Mouse (Mus musculus): ENCODE results near the gene Rln1. TPM values are rescaled to one million over a fixed set of nuclear protein-coding genes. Genes with fewer than 3 reads are reported as not detected.

Gene Rln1
- 0.12 TPM in 1 of 2 replicates, not detected in the other for polyA plus RNA-seq (2016; fragmentation: Nextera tagmentation; extraction: Ambion mirVana)

GRCm38 (mm10) chr19:29334068-29334745 is at the start of gene Rln1:
TSS of gene Rln1 (minus strand) at chr19:29334670.
- peak within 1 kb of the TSS; percentile 30; the same call in 1 of the 2 replicates for H3K9ac ChIP-seq
- no peak within 1 kb of the TSS for H3K27ac ChIP-seq
- peak within 1 kb of the TSS; percentile 30 for H3K4me3 ChIP-seq
- no peak for ATAC-seq
- H3K27me3 ChIP-seq (replicated peaks): peaks cover 36% of the 10 kb centered on the region
- H3K4me1 ChIP-seq: no peaks in the 10 kb centered on the region
- no peaks in the 10 kb centered on the region for H3K36me3 ChIP-seq
- H3K9me3 ChIP-seq (replicated peaks): no peaks in the 10 kb centered on the region
- 8% methylated on average over 23 of the region's 23 CpGs for WGBS (ENCODE audit: insufficient replicate concordance)
- H3K4me2 ChIP-seq: peak within 1 kb of the TSS; percentile 58

GRCm38 (mm10) chr19:29383368-29383767 is 48.9 kb upstream of the Rln1 start:
- peaks cover 3% of the 10 kb centered on the region; the same call in 1 of the 2 replicates for H3K36me3 ChIP-seq
- peaks cover 11% of the 10 kb centered on the region; the same call in 1 of the 2 replicates for H3K4me1 ChIP-seq
- no peak overlapping the region for H3K9ac ChIP-seq
- H3K27ac ChIP-seq: no peak overlapping the region
- WGBS (ENCODE audit: insufficient replicate concordance): 79% methylated on average over 5 of the region's 5 CpGs
- no peak overlapping the region for H3K4me3 ChIP-seq
- ATAC-seq: no peak
- no peak overlapping the region for H3K4me2 ChIP-seq
- no peaks in the 10 kb centered on the region for H3K27me3 ChIP-seq (replicated peaks)
- no peaks in the 10 kb centered on the region for H3K9me3 ChIP-seq (replicated peaks)

DNA sequence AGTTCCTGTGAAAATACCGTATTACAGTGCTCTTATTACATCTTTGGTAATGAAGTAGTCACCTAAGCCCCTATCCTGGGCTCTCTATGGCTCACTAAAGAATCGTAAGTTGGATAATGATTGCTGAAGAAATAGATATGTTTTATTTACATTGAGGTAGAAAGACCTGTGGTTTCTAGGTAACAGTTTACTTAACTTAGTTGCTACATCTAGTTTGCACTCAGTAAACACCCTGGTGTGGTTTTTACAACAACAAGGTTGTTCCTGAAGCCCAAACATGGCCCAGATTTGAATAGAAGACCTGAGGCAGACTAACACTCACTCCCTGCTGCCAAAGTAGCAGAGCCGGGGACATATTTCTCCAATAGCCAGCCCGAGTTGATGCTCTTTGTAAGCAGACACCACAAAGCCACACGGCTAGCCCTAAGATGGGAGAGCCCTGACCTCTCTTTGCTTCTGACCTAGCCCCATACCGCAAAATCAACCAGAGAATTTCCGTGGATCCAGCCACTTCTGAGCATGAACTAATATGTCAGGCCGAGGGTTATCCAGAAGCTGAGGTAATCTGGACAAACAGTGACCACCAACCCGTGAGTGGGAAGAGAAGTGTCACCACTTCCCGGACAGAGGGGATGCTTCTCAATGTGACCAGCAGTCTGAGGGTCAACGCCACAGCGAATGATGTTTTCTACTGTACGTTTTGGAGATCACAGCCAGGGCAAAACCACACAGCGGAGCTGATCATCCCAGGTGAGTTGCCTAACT is 45.6 kb upstream of the Rln1 start:
- Histone ChIP-seq H3K36me3 (peaks cover 3% of the 10 kb centered on the region; the same call in 1 of the 2 replicates), H3K27me3 (replicated peaks) (no peaks in the 10 kb centered on the region), H3K4me3 (no peak overlapping the region), H3K9ac (no peak overlapping the region), H3K4me2 (no peak overlapping the region), H3K9me3 (replicated peaks) (no peaks in the 10 kb centered on the region), H3K4me1 (peaks cover 9% of the 10 kb centered on the region; the same call in 1 of the 2 replicates), H3K27ac (no peak overlapping the region)
- 80% methylated on average over 14 of the region's 14 CpGs for WGBS (ENCODE audit: insufficient replicate concordance)
- ATAC-seq: no peak

- Histone ChIP-seq H3K4me2 (no peak overlapping the region), H3K36me3 (no peaks in the 10 kb centered on the region), H3K4me3 (no peak overlapping the region), H3K4me1 (peaks cover 12% of the 10 kb centered on the region), H3K27me3 (replicated peaks) (no peaks in the 10 kb centered on the region), H3K27ac (no peak overlapping the region), H3K9me3 (replicated peaks) (no peaks in the 10 kb centered on the region), H3K9ac (no peak overlapping the region)
- 67% methylated on average over 3 of the region's 3 CpGs for WGBS (ENCODE audit: insufficient replicate concordance)
- ATAC-seq: no peak
Observed at GRCm38 (mm10) chr19:29376382-29376781, 41.9 kb upstream of the Rln1 start.

DNA sequence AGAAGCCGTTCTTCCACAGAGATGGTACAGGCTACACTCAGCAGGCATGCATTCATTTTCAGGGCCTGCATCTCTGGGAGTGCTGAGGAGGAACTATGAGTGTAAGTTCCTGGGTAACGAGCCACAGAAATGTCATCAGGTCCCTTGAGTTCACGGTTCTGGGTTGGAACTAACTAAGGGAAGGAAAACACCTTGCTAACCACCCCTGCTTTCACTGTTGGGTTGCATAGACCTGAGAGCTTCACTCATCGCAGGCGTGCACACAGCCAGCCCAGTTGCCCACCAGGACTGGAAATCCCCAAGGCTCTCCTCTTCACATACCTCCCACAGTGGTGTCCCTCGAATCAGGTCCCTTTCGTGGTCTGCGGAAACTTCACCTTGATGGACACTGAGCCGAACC is 40.5 kb upstream of the Rln1 start:
- Histone ChIP-seq H3K9ac (no peak overlapping the region), H3K4me2 (no peak overlapping the region), H3K27ac (no peak overlapping the region), H3K9me3 (replicated peaks) (no peaks in the 10 kb centered on the region), H3K4me3 (no peak overlapping the region), H3K36me3 (no peaks in the 10 kb centered on the region), H3K4me1 (peaks cover 14% of the 10 kb centered on the region), H3K27me3 (replicated peaks) (no peaks in the 10 kb centered on the region)
- WGBS (ENCODE audit: insufficient replicate concordance): 81% methylated on average over 9 of the region's 9 CpGs
- ATAC-seq: no peak

GRCm38 (mm10) chr19:29373438-29373837 is 39.0 kb upstream of the Rln1 start:
- 73% methylated on average over 11 of the region's 11 CpGs for WGBS (ENCODE audit: insufficient replicate concordance)
- H3K9me3 ChIP-seq (replicated peaks): no peaks in the 10 kb centered on the region
- no peak overlapping the region for H3K4me3 ChIP-seq
- no peak overlapping the region for H3K9ac ChIP-seq
- H3K27me3 ChIP-seq (replicated peaks): no peaks in the 10 kb centered on the region
- no peaks in the 10 kb centered on the region for H3K36me3 ChIP-seq
- H3K4me1 ChIP-seq: peaks cover 21% of the 10 kb centered on the region
- no peak overlapping the region for H3K4me2 ChIP-seq
- H3K27ac ChIP-seq: no peak overlapping the region
- ATAC-seq: no peak

DNA sequence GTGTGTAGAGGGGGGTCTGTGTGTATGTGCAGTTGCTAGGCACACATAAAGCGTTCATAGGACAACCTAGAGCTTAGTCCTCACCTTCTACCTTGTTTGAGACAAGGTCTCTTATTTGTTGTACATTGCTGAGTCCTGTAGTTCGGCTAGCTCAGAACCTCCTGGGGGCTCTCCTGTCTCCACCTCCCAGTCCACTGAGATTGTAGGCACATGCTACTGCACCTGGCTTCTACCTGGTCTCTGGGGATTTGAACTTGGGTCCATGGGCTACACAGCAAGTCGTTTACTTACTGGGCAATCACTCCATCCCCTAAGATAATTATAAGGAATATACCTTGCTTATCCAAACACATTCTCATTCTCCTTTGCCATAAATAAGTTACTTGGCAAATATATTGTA is 38.2 kb upstream of the Rln1 start:
- Histone ChIP-seq H3K9me3 (replicated peaks) (no peaks in the 10 kb centered on the region), H3K27me3 (replicated peaks) (no peaks in the 10 kb centered on the region), H3K9ac (no peak overlapping the region), H3K4me2 (no peak overlapping the region), H3K36me3 (no peaks in the 10 kb centered on the region), H3K4me1 (peaks cover 29% of the 10 kb centered on the region), H3K4me3 (no peak overlapping the region), H3K27ac (no peak overlapping the region)
- ATAC-seq: no peak
- 70% methylated on average over 3 of the region's 3 CpGs for WGBS (ENCODE audit: insufficient replicate concordance)

- H3K9ac ChIP-seq: no peak overlapping the region
- H3K4me3 ChIP-seq: peak overlapping the region; percentile 22; the same call in 1 of the 2 replicates
- H3K4me1 ChIP-seq: peaks cover 33% of the 10 kb centered on the region
- H3K27me3 ChIP-seq (replicated peaks): no peaks in the 10 kb centered on the region
- peak overlapping the region; percentile 51 for H3K4me2 ChIP-seq
- H3K9me3 ChIP-seq (replicated peaks): no peaks in the 10 kb centered on the region
- ATAC-seq: no peak
- WGBS (ENCODE audit: insufficient replicate concordance): 64% methylated on average over 4 of the region's 4 CpGs
- H3K27ac ChIP-seq: no peak overlapping the region
- H3K36me3 ChIP-seq: no peaks in the 10 kb centered on the region
Observed at GRCm38 (mm10) chr19:29372138-29372537, 37.7 kb upstream of the Rln1 start.

GRCm38 (mm10) chr19:29371284-29372081 is 37.0 kb upstream of the Rln1 start:
- 69% methylated on average over 18 of the region's 18 CpGs for WGBS (ENCODE audit: insufficient replicate concordance)
- Histone ChIP-seq H3K9ac (no peak overlapping the region), H3K4me3 (peak overlapping the region; percentile 22; the same call in 1 of the 2 replicates)

GRCm38 (mm10) chr19:29370545-29371283 is 36.2 kb upstream of the Rln1 start:
- Histone ChIP-seq H3K9me3 (replicated peaks) (no peaks in the 10 kb centered on the region), H3K27me3 (replicated peaks) (no peaks in the 10 kb centered on the region), H3K4me3 (no peak overlapping the region), H3K27ac (no peak overlapping the region), H3K9ac (no peak overlapping the region), H3K4me1 (peaks cover 44% of the 10 kb centered on the region), H3K36me3 (no peaks in the 10 kb centered on the region), H3K4me2 (no peak overlapping the region)
- 76% methylated on average over 7 of the region's 7 CpGs for WGBS (ENCODE audit: insufficient replicate concordance)
- no peak for ATAC-seq

More at GRCm38 (mm10) chr19:29371284-29372081, 37.0 kb upstream of the Rln1 start:
- no peak overlapping the region for H3K27ac ChIP-seq
- H3K4me2 ChIP-seq: peak overlapping the region; percentile 51
- no peaks in the 10 kb centered on the region for H3K9me3 ChIP-seq (replicated peaks)
- no peak for ATAC-seq
- peaks cover 37% of the 10 kb centered on the region for H3K4me1 ChIP-seq
- no peaks in the 10 kb centered on the region for H3K27me3 ChIP-seq (replicated peaks)
- H3K36me3 ChIP-seq: no peaks in the 10 kb centered on the region

DNA sequence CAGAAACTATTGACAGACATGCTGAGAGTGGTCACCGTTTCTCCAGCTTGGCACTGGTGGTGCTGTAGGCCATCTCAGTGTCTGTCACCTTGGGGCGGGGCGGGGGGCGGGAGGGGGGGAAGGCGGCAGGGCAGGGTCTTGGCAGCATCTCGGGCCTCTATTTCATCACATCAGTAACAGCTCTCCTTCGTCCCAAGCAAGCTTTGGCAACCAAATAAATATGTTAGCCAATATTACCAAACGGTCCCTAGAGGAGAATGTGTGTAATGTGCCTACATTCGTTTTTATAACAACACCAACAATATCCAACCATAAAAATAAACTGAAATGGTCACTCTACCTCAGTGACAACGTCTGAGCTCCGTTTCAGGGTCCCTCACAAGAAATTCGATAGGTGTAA is 35.6 kb upstream of the Rln1 start:
- peaks cover 47% of the 10 kb centered on the region for H3K4me1 ChIP-seq
- no peak overlapping the region for H3K4me2 ChIP-seq
- ATAC-seq: no peak
- no peak overlapping the region for H3K4me3 ChIP-seq
- no peaks in the 10 kb centered on the region for H3K9me3 ChIP-seq (replicated peaks)
- no peak overlapping the region for H3K9ac ChIP-seq
- WGBS (ENCODE audit: insufficient replicate concordance): 64% methylated on average over 12 of the region's 12 CpGs
- no peaks in the 10 kb centered on the region for H3K36me3 ChIP-seq
- H3K27me3 ChIP-seq (replicated peaks): no peaks in the 10 kb centered on the region
- no peak overlapping the region for H3K27ac ChIP-seq

Data from liver, embryonic 12.5 days (tissue).